Mouse (Mus musculus): Measurements from ENCODE around the gene Cyb5d1.
A peak's percentile ranks its signal among the peaks of the same experiment; 100 is the strongest.

GRCm38 (mm10) chr11:69411073-69411535 lies 15.7 kb upstream of the Cyb5d1 start:
- TF ChIP-seq POLR2A (IDR thresholded peaks at IDR 0.05; ENCODE audit: borderline replicate concordance, control insufficient read depth, low read depth, low read length) (peak; percentile 57), CTCF (IDR thresholded peaks at IDR 0.05; ENCODE audit: control insufficient read depth, insufficient read depth, low read length) (no peak)

Data from bone marrow, adult 2 months (tissue).